ENCODE assay signal across 1 mouse cellular context in genomic region chr13:91167561-91167960, GRCm38 (mm10).
A peak's percentile ranks its signal among the peaks of the same experiment; 100 is the strongest.
TF ChIP-seq lines count a peak whose summit lies in the region.

No protein-coding gene starts in this region.

TF ChIP-seq in MEL, 35 proteins besides CTCF, POLR2A, EP300 and RAD21 (continued from another document):
- TF ChIP-seq TAL1 (IDR thresholded peaks at IDR 0.05; ENCODE audit: low read length): peak; percentile 24; the same call in 1 of the 2 replicates
- no peak for TF ChIP-seq MXI1 (IDR thresholded peaks at IDR 0.05; ENCODE audit: low read depth, low read length)
- TF ChIP-seq TCF12 (IDR thresholded peaks at IDR 0.05; ENCODE audit: low read depth, low read length): peak; percentile 62; the same call in 1 of the 2 replicates
